Mouse (Mus musculus) spleen, adult 18-20 months (tissue): ENCODE results near the gene Atxn2.
"Not testable (repeated sequence)": the region's sequence is repeated elsewhere in the genome, so short reads cannot be mapped to it uniquely, and the experiment has no call there.

Experiments used
- DNase-seq, 2 experiments: peaks; one replicate each; pipeline ENCODE4 v3.0.0; 2022; ENCODE audit warnings: mixed read lengths in 2 of 2

The Atxn2 gene

DNA sequence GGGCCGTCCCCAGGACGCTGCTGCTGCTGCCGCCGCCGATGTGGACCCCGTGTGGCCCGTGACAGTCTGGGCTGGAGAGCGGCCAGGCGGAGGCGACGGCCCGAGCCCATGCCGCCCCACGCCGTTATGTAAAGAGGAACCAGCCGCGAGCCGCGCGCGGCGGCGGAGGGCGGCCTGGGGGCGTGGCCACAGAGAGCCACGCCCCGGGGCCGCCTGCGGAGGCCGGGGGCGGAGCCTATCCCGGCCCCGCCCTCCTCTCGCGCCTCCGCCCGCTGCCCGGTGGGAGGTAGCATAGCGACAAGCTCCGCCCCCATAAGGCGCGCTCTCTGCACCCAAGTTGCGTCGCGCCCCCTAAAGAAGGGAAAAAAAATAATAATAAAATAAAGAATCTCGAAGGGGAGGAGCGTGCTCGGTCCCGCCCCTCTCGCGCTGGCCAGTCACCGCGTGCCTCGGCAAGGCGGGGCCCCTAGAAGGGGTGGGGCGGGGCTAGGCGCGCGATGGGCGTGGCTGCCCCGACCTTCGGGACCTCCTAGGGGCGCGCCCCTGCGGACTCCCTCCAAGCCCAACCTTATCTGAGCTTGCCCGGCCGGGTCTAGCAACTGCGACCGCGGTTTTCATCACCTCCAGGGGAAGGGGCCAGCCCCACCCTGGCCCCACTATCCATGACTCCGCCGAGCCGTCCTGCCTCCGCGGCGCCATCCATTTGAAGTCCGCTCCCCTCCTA is 125.7 kb downstream of the Atxn2 start:
- DNase-seq = peak; percentile 96 to 97

DNA sequence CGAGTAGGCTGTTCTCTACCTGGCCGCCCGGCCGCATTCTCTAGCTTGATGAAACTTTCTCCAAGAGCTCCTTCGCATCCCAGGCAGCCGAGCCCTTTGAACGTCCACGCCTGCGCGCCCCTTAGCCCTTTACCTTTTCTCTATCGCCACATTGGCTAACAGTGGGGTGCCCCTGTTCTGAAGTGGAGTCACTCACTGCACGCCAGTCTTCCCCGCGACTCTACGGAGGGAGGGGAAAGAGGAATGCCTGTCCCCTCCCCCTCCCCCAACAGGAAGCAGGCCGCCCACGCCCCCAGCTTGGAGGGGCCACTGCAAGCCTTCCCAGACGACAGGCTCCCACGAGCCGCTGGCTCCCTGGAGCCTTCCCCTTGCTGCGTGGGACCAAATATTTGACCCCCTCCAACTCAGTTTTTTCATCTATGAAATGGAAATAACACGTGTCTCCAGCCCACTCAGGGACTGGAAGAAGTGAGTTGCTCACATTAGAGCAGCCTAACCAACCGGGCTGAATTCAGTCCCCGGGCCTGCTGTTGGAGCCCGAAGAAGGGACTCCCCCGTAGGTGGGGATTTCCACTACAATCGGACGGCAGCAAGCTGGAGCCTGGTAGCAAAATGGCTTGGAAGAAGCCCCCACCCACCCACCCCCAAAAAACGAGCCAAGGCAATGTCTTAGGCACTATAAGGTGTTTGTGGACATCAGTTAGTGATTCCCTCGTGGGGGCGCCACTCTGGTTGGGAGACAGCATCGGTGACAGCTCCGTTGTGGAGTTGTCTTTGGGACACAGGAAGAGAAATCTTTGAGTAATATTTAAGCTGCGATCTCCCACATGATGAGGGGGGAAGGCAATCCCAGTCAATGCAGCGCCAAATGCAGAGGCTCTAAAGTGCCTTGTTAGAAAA is 126.6 kb downstream of the Atxn2 start, which contains the start of gene Sh2b3:
Gene Sh2b3 (minus strand): TSS at position 206 of the 900 bp plus-strand sequence.
- DNase-seq = peak; percentile 69 to 70

DNA sequence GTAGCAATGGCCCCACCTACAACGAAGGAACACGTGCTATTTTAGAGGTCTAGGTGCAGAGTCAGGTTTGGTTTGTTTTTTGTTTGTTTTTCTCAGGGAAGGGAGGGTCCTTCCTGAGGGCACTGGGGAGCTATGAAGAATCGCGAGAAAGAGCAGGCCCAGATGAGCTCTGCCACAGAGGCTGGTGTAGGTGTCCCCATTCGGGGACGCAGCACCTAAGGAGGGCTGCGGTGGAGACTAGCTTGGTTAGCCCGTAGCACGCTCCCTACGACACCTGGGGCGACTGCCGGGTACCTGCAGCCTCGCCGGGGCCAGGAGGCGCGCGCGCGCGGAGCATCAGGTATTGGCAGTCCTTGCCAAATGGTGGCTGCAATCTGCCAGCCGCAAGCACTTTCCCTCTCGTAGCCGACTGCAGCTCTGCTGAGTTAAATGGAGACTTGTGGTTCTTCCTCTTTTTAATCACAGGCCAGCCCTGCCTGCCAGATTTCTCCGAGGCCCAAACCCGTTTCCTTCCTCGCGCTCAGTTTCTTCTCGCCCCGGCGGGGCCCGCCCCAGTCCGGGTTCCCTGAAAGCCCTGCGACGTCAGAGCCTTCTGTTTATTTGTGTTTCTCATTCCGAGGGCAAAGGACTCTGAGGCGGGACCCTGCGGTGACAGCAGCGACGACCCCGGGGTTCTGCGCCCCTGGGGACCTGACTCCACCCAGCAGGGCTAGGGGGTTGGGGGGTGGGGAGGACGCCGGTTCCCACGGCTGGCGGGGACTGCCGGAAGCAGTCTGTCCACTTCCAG is 127.4 kb downstream of the Atxn2 start:
- DNase-seq = peak; percentile 78 to 79

DNA sequence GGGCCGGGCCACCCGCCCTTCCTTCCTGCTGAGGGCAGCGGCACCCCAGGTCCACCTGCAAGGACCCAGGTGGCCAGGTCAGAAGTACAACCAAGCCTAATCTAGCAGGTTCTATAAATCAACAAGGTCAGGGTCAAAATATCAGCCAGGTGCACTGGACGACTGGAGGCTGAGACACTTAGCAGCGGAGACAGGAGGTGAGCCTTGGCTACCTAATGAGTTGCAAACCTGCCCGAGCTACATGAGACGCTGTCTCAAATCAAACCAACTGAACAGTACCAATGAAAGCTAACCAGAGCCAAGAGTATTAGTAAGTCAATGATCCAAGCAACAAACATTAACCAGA is 128.0 kb downstream of the Atxn2 start:
- no peak for DNase-seq

DNA sequence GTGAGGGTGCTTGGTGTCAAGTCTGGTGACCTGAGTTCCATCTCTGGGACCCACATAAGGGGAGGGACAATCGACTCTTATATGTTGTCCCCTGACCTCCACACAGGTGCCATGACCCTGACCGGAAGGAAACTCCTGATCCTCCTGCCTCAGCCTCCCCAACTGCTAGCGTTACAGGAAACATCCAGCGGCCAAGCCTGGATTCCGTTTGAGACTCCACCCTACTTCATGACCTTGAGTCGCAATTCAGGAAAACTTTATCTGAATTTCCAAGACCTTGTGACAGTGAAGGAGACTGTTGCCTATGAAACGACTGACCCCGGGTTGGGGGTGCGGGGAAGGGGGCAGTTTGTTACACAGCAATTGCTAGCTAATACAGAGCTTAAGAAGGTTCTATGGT is 130.4 kb downstream of the Atxn2 start:
- DNase-seq = no peak

- DNase-seq = peak in 1 of 2 experiments; percentile 21
Measured at GRCm38 (mm10) chr5:121841973-121842372, 130.8 kb downstream of the Atxn2 start.

GRCm38 (mm10) chr5:121842665-121843118 is 131.6 kb downstream of the Atxn2 start:
- peak; percentile 71 to 89 for DNase-seq

DNA sequence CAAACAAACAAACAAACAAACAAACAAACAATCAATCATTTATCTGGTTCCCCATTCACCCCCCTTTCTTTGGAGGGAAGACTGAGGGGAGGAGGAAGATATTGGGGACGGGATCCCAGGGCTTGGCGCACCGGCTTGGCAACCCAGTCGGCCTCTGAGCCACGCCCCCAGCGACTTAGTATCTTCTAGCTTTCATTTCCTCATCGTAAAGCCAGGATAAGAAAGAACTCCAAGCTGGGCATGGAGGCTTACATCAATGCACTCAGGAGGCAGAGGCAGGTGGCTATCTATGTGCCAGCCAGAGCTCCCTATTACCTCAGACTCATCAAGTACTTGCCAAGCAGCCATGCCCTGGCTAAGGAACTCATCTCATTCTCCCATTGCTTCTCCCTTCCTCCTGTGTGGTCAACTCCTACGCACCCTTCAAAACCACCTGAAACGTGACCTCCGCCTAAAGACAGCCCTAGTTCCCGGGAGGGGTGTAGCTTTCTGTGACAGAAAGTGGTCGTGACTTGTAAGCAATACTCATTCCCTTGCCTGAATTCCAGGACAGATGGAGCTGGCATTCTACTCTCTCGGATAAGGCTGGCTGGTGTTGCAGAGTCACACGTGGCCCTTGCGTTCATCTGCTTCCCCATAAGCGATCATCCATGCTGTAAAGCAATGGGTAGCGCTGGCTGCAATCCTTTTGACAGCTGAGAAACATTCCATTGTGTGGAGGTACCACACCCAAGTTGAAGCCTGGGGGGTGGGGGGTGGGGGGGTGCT is 132.2 kb downstream of the Atxn2 start:
- peak in 1 of 2 experiments; percentile 61 for DNase-seq

DNA sequence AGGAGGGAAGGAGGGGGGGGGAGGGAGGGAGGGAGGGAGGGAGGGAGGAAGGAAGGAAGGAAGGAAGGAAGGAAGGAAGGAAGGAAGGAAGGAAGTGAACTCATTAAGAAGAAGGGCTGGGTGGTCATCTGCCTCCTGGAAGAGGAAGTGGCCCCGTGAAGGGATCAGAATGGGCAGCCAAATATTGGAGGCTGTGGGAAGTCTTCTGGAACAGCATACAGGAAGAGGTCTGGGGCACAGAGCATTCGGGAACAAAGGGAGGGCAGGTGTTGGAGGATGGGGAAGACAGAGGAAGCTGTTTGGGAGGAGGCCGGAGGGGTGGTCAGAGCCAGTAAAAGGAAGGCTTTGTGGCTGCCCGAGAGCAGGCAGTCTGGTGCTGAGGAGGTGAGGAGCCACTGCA is 134.2 kb downstream of the Atxn2 start:
- DNase-seq = no peak

DNA sequence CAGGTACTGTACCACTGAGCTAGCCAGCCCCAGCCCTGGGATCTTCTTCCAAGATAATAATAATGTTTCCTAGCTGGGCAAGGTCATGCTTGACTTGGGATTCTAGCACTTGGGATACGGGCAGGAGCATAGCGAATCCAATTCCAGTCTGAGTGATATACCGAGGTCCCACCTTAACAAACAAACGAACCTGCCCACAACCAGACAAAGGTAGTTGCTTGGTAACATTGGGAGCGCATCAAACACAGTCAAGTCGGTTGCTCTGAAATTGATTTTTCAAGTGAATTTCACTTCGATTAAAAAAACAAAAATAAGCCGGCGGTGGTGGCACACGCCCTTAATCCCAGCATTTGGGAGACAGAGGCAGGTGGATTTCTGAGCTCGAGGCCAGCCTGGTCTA is 135.2 kb downstream of the Atxn2 start:
- no peak for DNase-seq

GRCm38 (mm10) chr5:121847269-121847668 is 136.1 kb downstream of the Atxn2 start:
- DNase-seq = not testable (repeated sequence)

GRCm38 (mm10) chr5:121848035-121848519 is 136.9 kb downstream of the Atxn2 start:
- peak in 1 of 2 experiments; percentile 22 for DNase-seq

GRCm38 (mm10) chr5:121848743-121849142 is 137.6 kb downstream of the Atxn2 start, which contains the start of gene Pheta1:
Gene Pheta1, plus strand, starts transcription at chr5:121848984.
- peak; percentile 82 to 90 for DNase-seq

GRCm38 (mm10) chr5:121849478-121850349 is 138.6 kb downstream of the Atxn2 start:
- DNase-seq = peak in 1 of 2 experiments; percentile 46

GRCm38 (mm10) chr5:121853368-121854051 is 142.4 kb downstream of the Atxn2 start:
- DNase-seq = no peak

GRCm38 (mm10) chr5:121854768-121855167 is 143.6 kb downstream of the Atxn2 start:
- DNase-seq = no peak

GRCm38 (mm10) chr5:121856740-121857139 is 145.6 kb downstream of the Atxn2 start:
- no peak for DNase-seq

- DNase-seq = no peak
Measured at GRCm38 (mm10) chr5:121858427-121858826, 147.3 kb downstream of the Atxn2 start.

DNA sequence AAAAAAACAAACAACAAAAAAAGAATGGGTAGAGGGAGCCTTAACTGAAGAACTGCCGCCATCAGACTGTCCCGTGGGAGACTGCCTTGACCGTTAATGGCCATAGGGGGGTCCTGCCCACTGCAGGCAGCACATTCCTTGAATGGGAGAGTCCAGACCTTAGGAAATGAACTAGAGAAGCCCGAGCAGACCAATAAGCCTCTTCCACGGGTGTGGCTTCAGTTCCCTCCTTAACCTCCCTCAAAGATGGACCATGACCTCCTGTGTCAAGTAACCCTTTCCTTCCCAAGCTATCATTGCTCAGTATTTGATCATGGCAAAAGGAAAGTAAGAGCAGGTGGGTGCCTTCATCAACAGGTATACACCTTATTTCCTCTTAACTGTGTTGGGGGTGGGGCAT is 150.8 kb downstream of the Atxn2 start:
- DNase-seq = no peak

- no peak for DNase-seq
Measured at GRCm38 (mm10) chr5:121864330-121864729, 153.2 kb downstream of the Atxn2 start.
